Mouse (Mus musculus) brain, embryonic 18.5 days (tissue): Measurements from ENCODE around the gene Akip1.

ENCODE experiments used
- DNase-seq: peaks from one replicate; pipeline ENCODE4 v3.0.0-alpha.2; 2012; ENCODE audit warnings: low read depth, low spot score

Akip1 gene

GRCm38 (mm10) chr7:109703190-109704015 lies at the start of gene Akip1, which contains the start of gene St5:
Akip1 (plus strand) TSS chr7:109703690.
St5 (minus strand) TSS chr7:109703605.
- peak; percentile 73 for DNase-seq

- no peak for DNase-seq
These were observed 48.6 kb upstream of the Akip1 start for GRCm38 (mm10) chr7:109654871-109655270.

- DNase-seq, result no peak
These were observed 45.6 kb upstream of the Akip1 start for GRCm38 (mm10) chr7:109657884-109658283.

- DNase-seq, result no peak
These were observed 44.2 kb upstream of the Akip1 start for GRCm38 (mm10) chr7:109659278-109659677.

GRCm38 (mm10) chr7:109662626-109663025 lies 40.9 kb upstream of the Akip1 start:
- no peak for DNase-seq

- no peak for DNase-seq
These were observed 36.8 kb upstream of the Akip1 start for GRCm38 (mm10) chr7:109666664-109667063.

GRCm38 (mm10) chr7:109669426-109670170 lies 33.9 kb upstream of the Akip1 start:
- no peak for DNase-seq

- DNase-seq, result peak; percentile 64
These were observed 31.7 kb upstream of the Akip1 start for GRCm38 (mm10) chr7:109671581-109672471.

GRCm38 (mm10) chr7:109674944-109675628 lies 28.4 kb upstream of the Akip1 start:
- DNase-seq, result no peak

- no peak for DNase-seq
These were observed 23.2 kb upstream of the Akip1 start for GRCm38 (mm10) chr7:109680284-109680683.

- DNase-seq, result no peak
These were observed 22.6 kb upstream of the Akip1 start for GRCm38 (mm10) chr7:109680879-109681278.

- DNase-seq, result no peak
These were observed 16.8 kb upstream of the Akip1 start for GRCm38 (mm10) chr7:109686585-109687128.

GRCm38 (mm10) chr7:109690101-109690500 lies 13.4 kb upstream of the Akip1 start:
- DNase-seq, result no peak

- DNase-seq, result no peak
These were observed 12.5 kb upstream of the Akip1 start for GRCm38 (mm10) chr7:109690961-109691360.

- no peak for DNase-seq
These were observed 8.7 kb upstream of the Akip1 start for GRCm38 (mm10) chr7:109694576-109695338.

GRCm38 (mm10) chr7:109695339-109695726 lies 8.2 kb upstream of the Akip1 start:
- no peak for DNase-seq

- DNase-seq, result no peak
These were observed 3.3 kb upstream of the Akip1 start for GRCm38 (mm10) chr7:109700213-109700612.

- DNase-seq, result no peak
These were observed 769 bp upstream of the Akip1 start for GRCm38 (mm10) chr7:109702721-109703120.

- no peak for DNase-seq
These were observed 507 bp downstream of the Akip1 start for GRCm38 (mm10) chr7:109704016-109704377.

- no peak for DNase-seq
These were observed 971 bp downstream of the Akip1 start for GRCm38 (mm10) chr7:109704461-109704860.
